10 mouse cellular contexts compared by ENCODE assay signal in the genomic region with DNA sequence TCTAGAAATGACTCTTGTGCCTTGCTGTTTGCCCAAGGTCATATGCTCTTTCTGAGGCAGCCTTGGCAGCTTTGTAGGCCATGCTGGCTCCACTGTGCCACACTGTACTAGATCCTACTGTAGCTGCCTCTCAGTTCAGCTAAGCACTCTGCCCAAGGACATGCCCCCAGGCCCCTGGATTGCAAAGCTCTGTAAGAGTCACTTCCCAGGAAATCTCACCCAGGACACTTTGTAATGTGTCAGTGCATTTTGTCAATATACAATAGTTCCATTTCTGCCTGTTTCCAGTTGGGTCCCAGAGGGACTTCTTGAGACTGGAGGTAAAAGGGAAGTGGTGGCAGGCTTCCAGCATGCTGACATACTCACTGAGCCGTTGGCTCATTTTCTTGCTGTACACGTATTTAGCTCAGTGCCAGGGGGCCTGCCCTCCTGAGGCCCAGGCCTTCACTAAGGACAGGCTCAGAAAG.
DNase-seq lines count a peak whose midpoint lies in the region; ATAC-seq and TF ChIP-seq lines count a peak whose summit lies in the region.
"Had no signal": no experiment of that assay in that cellular context is flagged by ENCODE, and none has a peak within 500 bp of the region (broad histone marks: within the 10 kb centered on the region; RNA-seq: fewer than 3 reads in every experiment).

No protein-coding gene starts in this region.

- WGBS in heart, adult 2 months, result 0% methylated on average over 2 of the region's 2 CpGs
- 44% methylated on average over 2 of the region's 2 CpGs for whole genome bisulfite sequencing in heart, embryonic 11.5 days (ENCODE audit: insufficient replicate concordance)

- H3K4me2 ChIP-seq in heart, embryonic 11.5 days, result no peak overlapping the region
- H3K4me2 ChIP-seq: lung, embryonic 15.5 days had no signal

- no peaks in the 10 kb centered on the region for H3K9me3 ChIP-seq in heart, embryonic 11.5 days (replicated peaks; ENCODE audit: control insufficient read depth, low read length)
- H3K9me3 ChIP-seq: lung, embryonic 15.5 days had no signal

- no peak overlapping the region for H3K4me3 ChIP-seq in heart, adult 2 months
- H3K4me3 ChIP-seq in heart, embryonic 11.5 days (ENCODE audit: low read depth, low read length), result no peak overlapping the region
- H3K4me3 ChIP-seq: lung, embryonic 15.5 days had no signal

- H3K9ac ChIP-seq in heart, adult 2 months (ENCODE audit: low read depth, low read length), result no peak overlapping the region
- H3K9ac ChIP-seq in heart, embryonic 11.5 days (ENCODE audit: low read depth, low read length), result no peak overlapping the region
- H3K9ac ChIP-seq: lung, embryonic 15.5 days had no signal

- peak; percentile 39 to 53 for DNase-seq in heart, adult 2 months
- DNase-seq in 3134 (ENCODE audit: extremely low read depth, insufficient read length, low spot score), result peak; percentile 49
- DNase-seq in adrenal gland, postnatal 10 days, result peak; percentile 81
- peak; percentile 43 to 48 for DNase-seq in heart, postnatal 10 days
- no peak for DNase-seq in spleen, adult 18-20 months
- no peak for DNase-seq in urinary bladder, postnatal 25 days (ENCODE audit: low spot score)
- DNase-seq in layer of hippocampus, postnatal 36 days, result no peak

- no peak for TF ChIP-seq EP300 in heart, adult 2 months (IDR thresholded peaks at IDR 0.05; ENCODE audit: insufficient read depth, low read depth, low read length)

- no peak for TF ChIP-seq POLR2A in heart, adult 2 months (IDR thresholded peaks at IDR 0.05; ENCODE audit: insufficient read depth, low read depth, low read length)

- H3K27ac ChIP-seq in heart, adult 2 months, result peak overlapping the region; percentile 67
- no peak overlapping the region for H3K27ac ChIP-seq in heart, embryonic 11.5 days (ENCODE audit: low read depth, low read length)
- H3K27ac ChIP-seq: lung, embryonic 15.5 days had no signal

- no peak for TF ChIP-seq CTCF in heart, adult 2 months (IDR thresholded peaks at IDR 0.05)

- no peaks in the 10 kb centered on the region for H3K79me2 ChIP-seq in heart, adult 2 months (replicated peaks; ENCODE audit: control insufficient read depth, insufficient read depth, low read length)

- ATAC-seq in heart, embryonic 11.5 days (replicated peaks; ENCODE audit: insufficient number of reproducible peaks, low FRiP score, low TSS enrichment), result no peak

- no peaks in the 10 kb centered on the region for H3K27me3 ChIP-seq in heart, adult 2 months (ENCODE audit: control insufficient read depth, insufficient read depth, low read length)
- no peaks in the 10 kb centered on the region for H3K27me3 ChIP-seq in heart, embryonic 11.5 days (ENCODE audit: control insufficient read depth, insufficient read depth, low read length)
- H3K27me3 ChIP-seq: lung, embryonic 15.5 days had no signal

- H3K4me1 ChIP-seq in heart, adult 2 months (ENCODE audit: control insufficient read depth, insufficient read depth, low read length), result peaks cover 8% of the 10 kb centered on the region; the same call in 1 of the 2 replicates
- H3K4me1 ChIP-seq in heart, embryonic 11.5 days (ENCODE audit: control insufficient read depth, insufficient read depth, low read length), result peaks cover 6% of the 10 kb centered on the region
- H3K4me1 ChIP-seq: lung, embryonic 15.5 days had no signal

- intact Hi-C loops in heart, adult 2 months (cut with DNase I), result no loop called here
- intact Hi-C loops in heart, postnatal 10 days (cut with DNase I), result no loop called here

- H3K36me3 ChIP-seq in heart, adult 2 months (ENCODE audit: control insufficient read depth, insufficient read depth, low read length), result no peaks in the 10 kb centered on the region
- H3K36me3 ChIP-seq in heart, embryonic 11.5 days (ENCODE audit: control insufficient read depth, insufficient read depth, low read length), result no peaks in the 10 kb centered on the region
- H3K36me3 ChIP-seq: G1E; lung, embryonic 15.5 days had no signal

Comparison
In these comparisons a context has a peak if more than half of its experiments do, and no peak if none do; other contexts are left out.
1. DNase-seq: peak in heart, adult 2 months (2 of 2), 3134 (single experiment), adrenal gland, postnatal 10 days (single experiment) and heart, postnatal 10 days (2 of 2); none in spleen, adult 18-20 months (0 of 2), urinary bladder, postnatal 25 days (single experiment) and layer of hippocampus, postnatal 36 days (0 of 2).